In genomic region chr1:133076681-133077514, GRCm38 (mm10) we compare ENCODE assay signal across 8 mouse cellular contexts. TPM values are rescaled to one million over a fixed set of nuclear protein-coding genes. Genes with fewer than 3 reads are reported as not detected.
DNase-seq lines count a peak whose midpoint lies in the region; ATAC-seq lines count a peak whose summit lies in the region.

No protein-coding gene starts in this region.

- WGBS in embryonic facial prominence, embryonic 12.5 days, result 53% methylated on average over 20 of the region's 20 CpGs

- H3K4me3 ChIP-seq in embryonic facial prominence, embryonic 12.5 days, result no peak overlapping the region

- no peak overlapping the region for H3K4me2 ChIP-seq in embryonic facial prominence, embryonic 12.5 days (replicated peaks)

- H3K4me1 ChIP-seq in embryonic facial prominence, embryonic 12.5 days, result peaks cover 23% of the 10 kb centered on the region

- H3K9me3 ChIP-seq in embryonic facial prominence, embryonic 12.5 days, result no peaks in the 10 kb centered on the region

- intact Hi-C loops in heart, postnatal 14 days (cut with DNase I), result no loop called here

- no peaks in the 10 kb centered on the region for H3K27me3 ChIP-seq in embryonic facial prominence, embryonic 12.5 days

- H3K9ac ChIP-seq in embryonic facial prominence, embryonic 12.5 days, result no peak overlapping the region

- 0 out of 2 replicates have a peak overlapping the region, but pooled peaks have one; percentile 61 for H3K27ac ChIP-seq in embryonic facial prominence, embryonic 12.5 days

- ATAC-seq in embryonic facial prominence, embryonic 12.5 days (ENCODE audit: insufficient number of reproducible peaks, insufficient read depth, low FRiP score, low TSS enrichment), result no peak
- ATAC-seq in frontal cortex, adult (ENCODE audit: low TSS enrichment), result no peak

- peak; percentile 45 for DNase-seq in gastrocnemius, postnatal 25 days
- DNase-seq in gastrocnemius, adult 8-10 months (ENCODE audit: low spot score in 2 of 2), result no peak
- DNase-seq in heart, postnatal 14 days, result peak; percentile 55 to 64
- peak; percentile 70 for DNase-seq in lung, postnatal 25 days (ENCODE audit: low spot score)
- no peak for DNase-seq in left cerebral cortex, adult 8-10 months (ENCODE audit: low spot score in 2 of 2)
- DNase-seq in ovary, postnatal 10 days (ENCODE audit: low spot score), result no peak

- H3K36me3 ChIP-seq in embryonic facial prominence, embryonic 12.5 days, result peaks cover 21% of the 10 kb centered on the region

RNA-seq across cellular contexts. Expression of gene Pik3c2b, which starts 31.4 kb away (rescaled TPM):
- total RNA-seq in gastrocnemius, postnatal 25 days (2021), result 10 to 100 TPM; 10.8 to 12.0 TPM
- total RNA-seq in gastrocnemius, adult 8-10 months (2022), result 10 to 100 TPM in 3 of 4 experiments, 1 to 10 TPM in 1; 9.2 to 12.8 (median 11.0) TPM
- polyA plus RNA-seq in embryonic facial prominence, embryonic 12.5 days (2016; fragmentation: Nextera tagmentation; extraction: Ambion mirVana), result 9.8 and 10.8 TPM in 2 replicates
- total RNA-seq in heart, postnatal 14 days (2021), result 10 to 100 TPM; 22.7 to 24.3 TPM
- 10 to 100 TPM; 19.4 to 22.5 (median 21.3) TPM for total RNA-seq in left cerebral cortex, adult 8-10 months (2022)

RNA-seq across cellular contexts. Expression of gene Mdm4, which starts 46.5 kb away (rescaled TPM):
- total RNA-seq in gastrocnemius, postnatal 25 days (2021), result 10 to 100 TPM; 26.6 to 29.2 TPM
- total RNA-seq in gastrocnemius, adult 8-10 months (2022), result 10 to 100 TPM; 18.7 to 25.6 (median 21.5) TPM
- 46.9 and 49.0 TPM in 2 replicates for polyA plus RNA-seq in embryonic facial prominence, embryonic 12.5 days (2016; fragmentation: Nextera tagmentation; extraction: Ambion mirVana)
- total RNA-seq in heart, postnatal 14 days (2021), result 10 to 100 TPM; 42.8 to 52.4 TPM
- 10 to 100 TPM; 78.7 to 86.6 (median 81.7) TPM for total RNA-seq in left cerebral cortex, adult 8-10 months (2022)

RNA-seq across cellular contexts. Expression of gene Ppp1r15b, which starts 54.0 kb away (rescaled TPM):
- 10 to 100 TPM; 14.5 to 17.3 TPM for total RNA-seq in gastrocnemius, postnatal 25 days (2021)
- 10 to 100 TPM; 14.8 to 18.2 (median 16.3) TPM for total RNA-seq in gastrocnemius, adult 8-10 months (2022)
- 40.4 and 45.0 TPM in 2 replicates for polyA plus RNA-seq in embryonic facial prominence, embryonic 12.5 days (2016; fragmentation: Nextera tagmentation; extraction: Ambion mirVana)
- 10 to 100 TPM; 32.2 to 34.6 TPM for total RNA-seq in heart, postnatal 14 days (2021)
- 10 to 100 TPM; 41.0 to 43.6 (median 42.0) TPM for total RNA-seq in left cerebral cortex, adult 8-10 months (2022)

Comparison
In these comparisons a context has a peak if more than half of its experiments do, and no peak if none do; other contexts are left out.
1. DNase-seq: peak in gastrocnemius, postnatal 25 days (single experiment), heart, postnatal 14 days (2 of 2) and lung, postnatal 25 days (single experiment); none in gastrocnemius, adult 8-10 months (0 of 2), left cerebral cortex, adult 8-10 months (0 of 2) and ovary, postnatal 10 days (single experiment).